Mouse (Mus musculus): Measurements from ENCODE around the gene Dhrs1. TPM values are rescaled to one million over a fixed set of nuclear protein-coding genes. Genes with fewer than 3 reads are reported as not detected.

Dhrs1 gene
- polyA plus RNA-seq, 1 experiment = 63.7 TPM

GRCm38 (mm10) chr14:55713729-55714122 lies 31.8 kb downstream of the Dhrs1 start, which contains the start of gene Tgm1:
Gene Tgm1 (minus strand): TSS chr14:55713926.
- no peak within 1 kb of the TSS for H3ac ChIP-seq (ENCODE audit: control insufficient read depth, insufficient read length, low read depth)
- TF ChIP-seq USF1 (IDR thresholded peaks at IDR 0.05; ENCODE audit: low read depth) (no peak), FOSL1 (IDR thresholded peaks at IDR 0.05; ENCODE audit: insufficient read depth, low read length, poor library complexity, severe bottlenecking) (no peak), CTCF (IDR thresholded peaks at IDR 0.05; ENCODE audit: control insufficient read depth, insufficient read depth, insufficient read length) (no peak), CEBPB (IDR thresholded peaks at IDR 0.05; ENCODE audit: low read depth) (no peak), MAX (IDR thresholded peaks at IDR 0.05) (no peak), MYOG (IDR thresholded peaks at IDR 0.05; ENCODE audit: control insufficient read depth, extremely low read depth, insufficient read length) (no peak), MYOD1 (IDR thresholded peaks at IDR 0.05; ENCODE audit: control insufficient read depth, insufficient read length, low read depth) (no peak)
- H3K79me2 ChIP-seq (ENCODE audit: control insufficient read depth, insufficient read depth) = no peaks in the 10 kb centered on the region
- H3K79me3 ChIP-seq (ENCODE audit: low read depth) = no peaks in the 10 kb centered on the region
- no peak within 1 kb of the TSS for H3K4me3 ChIP-seq (ENCODE audit: insufficient read depth, poor library complexity, severe bottlenecking)
- H3K27me3 ChIP-seq (ENCODE audit: control insufficient read depth, insufficient read depth, insufficient read length) = no peaks in the 10 kb centered on the region
- H3K36me3 ChIP-seq (ENCODE audit: control insufficient read depth, insufficient read depth) = peaks cover 8% of the 10 kb centered on the region

DNA sequence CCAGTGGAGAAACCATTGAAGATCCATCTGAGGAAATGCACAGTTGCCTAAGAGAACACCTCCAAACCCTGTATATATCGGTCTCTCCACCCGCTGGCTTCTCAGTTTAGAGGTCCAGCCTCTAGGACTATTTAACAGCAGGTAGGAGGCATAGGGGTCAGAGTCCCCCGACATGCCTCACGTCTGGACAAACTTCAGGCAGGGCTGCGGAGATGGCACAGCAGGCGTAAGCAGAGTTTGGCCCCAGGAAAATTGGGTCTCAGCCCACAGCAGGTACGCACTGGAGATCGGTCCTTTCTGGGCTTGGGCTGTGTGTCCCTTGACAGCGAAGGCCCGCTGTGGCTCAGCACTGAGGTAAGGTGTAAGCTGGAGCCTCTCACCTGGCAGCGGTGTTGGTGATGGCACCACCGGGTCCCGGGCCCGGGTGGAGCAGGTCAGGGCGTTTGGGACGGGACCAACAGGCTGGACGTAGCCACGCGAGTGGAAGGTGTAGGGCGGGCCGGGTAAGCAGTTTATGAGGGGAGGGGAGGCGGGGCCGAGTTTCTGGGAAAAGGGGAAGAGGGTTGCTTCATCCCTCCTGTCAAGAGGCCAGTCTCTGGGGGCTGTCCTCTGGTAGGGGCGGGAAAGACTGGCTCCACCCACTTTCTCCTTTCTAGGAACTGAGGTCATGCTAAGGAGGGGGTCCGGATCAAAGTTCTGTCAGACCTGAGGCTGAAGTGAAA lies 32.3 kb downstream of the Dhrs1 start:
- H3K4me3 ChIP-seq (ENCODE audit: insufficient read depth, poor library complexity, severe bottlenecking) = no peak overlapping the region
- H3K79me3 ChIP-seq (ENCODE audit: low read depth) = no peaks in the 10 kb centered on the region
- H3K79me2 ChIP-seq (ENCODE audit: control insufficient read depth, insufficient read depth) = no peaks in the 10 kb centered on the region
- H3ac ChIP-seq (ENCODE audit: control insufficient read depth, insufficient read length, low read depth) = no peak overlapping the region
- peaks cover 5% of the 10 kb centered on the region for H3K36me3 ChIP-seq (ENCODE audit: control insufficient read depth, insufficient read depth)
- H3K27me3 ChIP-seq (ENCODE audit: control insufficient read depth, insufficient read depth, insufficient read length) = no peaks in the 10 kb centered on the region
- TF ChIP-seq FOSL1 (IDR thresholded peaks at IDR 0.05; ENCODE audit: insufficient read depth, low read length, poor library complexity, severe bottlenecking) (no peak), CTCF (IDR thresholded peaks at IDR 0.05; ENCODE audit: control insufficient read depth, insufficient read depth, insufficient read length) (no peak), MYOD1 (IDR thresholded peaks at IDR 0.05; ENCODE audit: control insufficient read depth, insufficient read length, low read depth) (no peak)

GRCm38 (mm10) chr14:55711786-55712185 lies 33.7 kb downstream of the Dhrs1 start:
- Histone ChIP-seq H3K27me3 (ENCODE audit: control insufficient read depth, insufficient read depth, insufficient read length) (no peaks in the 10 kb centered on the region), H3K79me2 (ENCODE audit: control insufficient read depth, insufficient read depth) (no peaks in the 10 kb centered on the region), H3ac (ENCODE audit: control insufficient read depth, insufficient read length, low read depth) (no peak overlapping the region), H3K36me3 (ENCODE audit: control insufficient read depth, insufficient read depth) (peaks cover 1% of the 10 kb centered on the region), H3K79me3 (ENCODE audit: low read depth) (no peaks in the 10 kb centered on the region), H3K4me3 (ENCODE audit: insufficient read depth, poor library complexity, severe bottlenecking) (no peak overlapping the region)
- TF ChIP-seq MYOG (IDR thresholded peaks at IDR 0.05; ENCODE audit: control insufficient read depth, extremely low read depth, insufficient read length) = no peak
- TF ChIP-seq MAX (IDR thresholded peaks at IDR 0.05) = no peak
- no peak for TF ChIP-seq FOSL1 (IDR thresholded peaks at IDR 0.05; ENCODE audit: insufficient read depth, low read length, poor library complexity, severe bottlenecking)
- no peak for TF ChIP-seq CEBPB (IDR thresholded peaks at IDR 0.05; ENCODE audit: low read depth)
- TF ChIP-seq MYOD1 (IDR thresholded peaks at IDR 0.05; ENCODE audit: control insufficient read depth, insufficient read length, low read depth) = no peak
- no peak for TF ChIP-seq CTCF (IDR thresholded peaks at IDR 0.05; ENCODE audit: control insufficient read depth, insufficient read depth, insufficient read length)
- no peak for TF ChIP-seq USF1 (IDR thresholded peaks at IDR 0.05; ENCODE audit: low read depth)

GRCm38 (mm10) chr14:55709509-55709908 lies 36.0 kb downstream of the Dhrs1 start:
- Histone ChIP-seq H3K79me3 (ENCODE audit: low read depth) (no peaks in the 10 kb centered on the region), H3K4me3 (ENCODE audit: insufficient read depth, poor library complexity, severe bottlenecking) (no peak overlapping the region), H3K36me3 (ENCODE audit: control insufficient read depth, insufficient read depth) (no peaks in the 10 kb centered on the region), H3K79me2 (ENCODE audit: control insufficient read depth, insufficient read depth) (no peaks in the 10 kb centered on the region), H3ac (ENCODE audit: control insufficient read depth, insufficient read length, low read depth) (no peak overlapping the region), H3K27me3 (ENCODE audit: control insufficient read depth, insufficient read depth, insufficient read length) (no peaks in the 10 kb centered on the region)
- TF ChIP-seq USF1 (IDR thresholded peaks at IDR 0.05; ENCODE audit: low read depth) = no peak

DNA sequence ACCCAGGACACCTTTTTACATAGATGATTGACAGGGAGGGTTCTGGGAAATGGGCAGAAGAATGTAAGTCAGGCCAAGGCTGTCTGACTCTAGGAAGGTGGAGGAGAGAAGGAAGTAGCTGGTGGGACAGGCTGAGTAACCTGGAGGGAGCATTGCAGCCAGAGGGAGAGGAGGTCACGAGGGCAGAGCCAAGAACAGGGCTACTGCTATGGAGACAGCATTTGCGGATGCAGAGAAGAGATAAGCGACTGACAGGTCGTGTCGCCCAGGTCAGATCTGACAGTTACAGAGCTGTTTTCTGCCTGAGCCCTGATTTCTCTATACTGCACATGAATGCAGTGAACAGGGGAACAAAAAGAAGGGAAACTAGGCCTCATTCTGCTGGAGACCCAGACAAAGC lies 38.1 kb downstream of the Dhrs1 start:
- Histone ChIP-seq H3ac (ENCODE audit: control insufficient read depth, insufficient read length, low read depth) (no peak overlapping the region), H3K36me3 (ENCODE audit: control insufficient read depth, insufficient read depth) (no peaks in the 10 kb centered on the region), H3K27me3 (ENCODE audit: control insufficient read depth, insufficient read depth, insufficient read length) (peaks cover 3% of the 10 kb centered on the region), H3K4me3 (ENCODE audit: insufficient read depth, poor library complexity, severe bottlenecking) (no peak overlapping the region), H3K79me2 (ENCODE audit: control insufficient read depth, insufficient read depth) (no peaks in the 10 kb centered on the region), H3K79me3 (ENCODE audit: low read depth) (no peaks in the 10 kb centered on the region)
- TF ChIP-seq USF1 (IDR thresholded peaks at IDR 0.05; ENCODE audit: low read depth) = no peak
- no peak for TF ChIP-seq MYOD1 (IDR thresholded peaks at IDR 0.05; ENCODE audit: control insufficient read depth, insufficient read length, low read depth)
- no peak for TF ChIP-seq CEBPB (IDR thresholded peaks at IDR 0.05; ENCODE audit: low read depth)
- no peak for TF ChIP-seq CTCF (IDR thresholded peaks at IDR 0.05; ENCODE audit: control insufficient read depth, insufficient read depth, insufficient read length)
- no peak for TF ChIP-seq MAX (IDR thresholded peaks at IDR 0.05)
- no peak for TF ChIP-seq FOSL1 (IDR thresholded peaks at IDR 0.05; ENCODE audit: insufficient read depth, low read length, poor library complexity, severe bottlenecking)
- no peak for TF ChIP-seq MYOG (IDR thresholded peaks at IDR 0.05; ENCODE audit: control insufficient read depth, extremely low read depth, insufficient read length)

DNA sequence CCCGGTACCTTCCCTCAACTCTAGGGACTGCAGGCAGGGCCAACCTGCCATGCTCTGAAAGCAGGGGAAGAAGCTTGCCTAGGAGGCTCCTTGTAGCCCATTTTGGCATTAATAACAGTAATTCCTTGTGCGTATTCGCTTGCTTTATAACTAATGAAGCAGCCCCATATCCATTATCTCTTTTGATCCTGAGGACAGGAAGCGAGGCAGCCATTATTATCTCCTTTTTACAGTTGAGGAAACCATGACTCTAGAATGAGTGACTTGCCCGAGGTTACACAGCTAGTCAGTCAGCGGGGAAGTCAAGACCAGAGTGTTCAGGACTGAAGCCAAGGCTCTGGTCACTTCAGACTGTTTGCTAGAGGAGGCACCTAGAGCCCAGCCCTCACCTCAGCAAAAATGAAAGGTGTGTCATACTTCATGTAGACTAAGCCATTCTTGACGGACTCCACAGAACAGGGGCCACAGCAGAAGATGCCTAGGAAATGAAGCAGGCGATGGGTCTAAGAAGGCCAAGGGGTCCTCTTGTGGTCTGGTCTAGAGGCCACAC lies 39.4 kb downstream of the Dhrs1 start:
- peaks cover 3% of the 10 kb centered on the region for H3K27me3 ChIP-seq (ENCODE audit: control insufficient read depth, insufficient read depth, insufficient read length)
- no peak overlapping the region for H3ac ChIP-seq (ENCODE audit: control insufficient read depth, insufficient read length, low read depth)
- no peaks in the 10 kb centered on the region for H3K36me3 ChIP-seq (ENCODE audit: control insufficient read depth, insufficient read depth)
- H3K79me3 ChIP-seq (ENCODE audit: low read depth) = no peaks in the 10 kb centered on the region
- no peaks in the 10 kb centered on the region for H3K79me2 ChIP-seq (ENCODE audit: control insufficient read depth, insufficient read depth)
- no peak for TF ChIP-seq MAX (IDR thresholded peaks at IDR 0.05)
- H3K4me3 ChIP-seq (ENCODE audit: insufficient read depth, poor library complexity, severe bottlenecking) = no peak overlapping the region
